Mouse (Mus musculus) hindbrain, embryonic 15.5 days (tissue): Measurements from ENCODE around the gene Eif2b1. TPM values are rescaled to one million over a fixed set of nuclear protein-coding genes. Genes with fewer than 3 reads are reported as not detected.

ENCODE experiments used
- ATAC-seq: fragments of 200-750 bp; cut with Nextera tagmentation; 2 replicates; pipeline ENCODE4 v1.8.0; 2017; ENCODE audit warnings: low read depth, moderate number of reproducible peaks, moderate TSS enrichment; ENCODE audit not compliant: low FRiP score
- H3K27ac ChIP-seq: fragments of 300-500 bp; sonication (generic); replicated peaks from 2 replicates; pipeline ENCODE4 v1.5.1; 2015; ENCODE audit warnings: mild to moderate bottlenecking, inconsistent platforms
- H3K27me3 ChIP-seq: fragments of 300-500 bp; sonication (generic); 2 replicates; pipeline ENCODE4 v1.6.1; 2015; ENCODE audit warnings: control low read depth, inconsistent platforms
- H3K36me3 ChIP-seq: fragments of 300-500 bp; sonication (generic); 2 replicates; pipeline ENCODE4 v1.6.1; 2015; ENCODE audit warnings: control low read depth, inconsistent platforms
- H3K4me1 ChIP-seq: fragments of 300-500 bp; sonication (generic); replicated peaks from 2 replicates; pipeline ENCODE4 v1.6.1; 2015; ENCODE audit warnings: control low read depth, inconsistent platforms
- H3K4me2 ChIP-seq: fragments of 300-500 bp; sonication (generic); 2 replicates; pipeline ENCODE4 v1.6.1; 2015; ENCODE audit warnings: moderate library complexity, mild to moderate bottlenecking, inconsistent platforms
- H3K4me3 ChIP-seq: fragments of 300-500 bp; sonication (generic); 2 replicates; pipeline ENCODE4 v1.5.1; 2015; ENCODE audit warnings: mild to moderate bottlenecking, inconsistent platforms
- H3K9ac ChIP-seq: fragments of 300-500 bp; sonication (generic); 2 replicates; pipeline ENCODE4 v1.6.1; 2015; ENCODE audit warnings: inconsistent platforms
- H3K9me3 ChIP-seq: fragments of 300-500 bp; sonication (generic); 2 replicates; pipeline ENCODE4 v1.6.1; 2016; ENCODE audit warnings: control low read depth, inconsistent platforms
- WGBS: fragments of 180-500 bp; shearing (Covaris S2); methylation state at CpG from one replicate; pipeline ENCODE4 v1.1.7; 2015; 5-methylcytosine and 5-hydroxymethylcytosine counted together
- polyA plus RNA-seq: library from polyadenylated mRNA; unstranded; fragments of >200 nt; fragmentation: Nextera tagmentation; extraction: Ambion mirVana; gene quantifications from 2 replicates; pipeline ENCODE4 v1.2.1, GENCODE M21; 2015

Gene Eif2b1
- polyA plus RNA-seq, 1 experiment from 2014 or later = 60.0 TPM

- Histone ChIP-seq H3K4me2 (peak overlapping the region; percentile 92), H3K36me3 (peaks cover 27% of the 10 kb centered on the region), H3K4me3 (peak overlapping the region; percentile 97), H3K9me3 (no peaks in the 10 kb centered on the region), H3K4me1 (peaks cover 16% of the 10 kb centered on the region), H3K27ac (peak overlapping the region; percentile 78), H3K27me3 (no peaks in the 10 kb centered on the region), H3K9ac (peak overlapping the region; percentile 77)
- no peak for ATAC-seq
- 14% methylated on average over 8 of the region's 8 CpGs for WGBS
These were observed 37.3 kb downstream of the Eif2b1 start for GRCm38 (mm10) chr5:124541602-124541973.

- peaks cover 22% of the 10 kb centered on the region for H3K36me3 ChIP-seq
- H3K4me1 ChIP-seq = peaks cover 16% of the 10 kb centered on the region
- peak overlapping the region; percentile 78 for H3K27ac ChIP-seq
- peak overlapping the region; percentile 92 for H3K4me2 ChIP-seq
- WGBS = under 1% methylated on average over 78 of the region's 89 CpGs
- H3K9ac ChIP-seq = peak overlapping the region; percentile 77
- H3K4me3 ChIP-seq = peak overlapping the region; percentile 97
- H3K27me3 ChIP-seq = no peaks in the 10 kb centered on the region
- peak; percentile 77 for ATAC-seq
- no peaks in the 10 kb centered on the region for H3K9me3 ChIP-seq
These were observed 37.9 kb downstream of the Eif2b1 start for GRCm38 (mm10) chr5:124540905-124541601.

GRCm38 (mm10) chr5:124540383-124540786 lies 38.5 kb downstream of the Eif2b1 start, which contains the start of gene Tmed2:
TSS of gene Tmed2 (plus strand) at chr5:124540695.
- Histone ChIP-seq H3K36me3 (peaks cover 16% of the 10 kb centered on the region), H3K9ac (peak within 1 kb of the TSS; percentile 77), H3K27me3 (no peaks in the 10 kb centered on the region), H3K27ac (peak within 1 kb of the TSS; percentile 78), H3K9me3 (no peaks in the 10 kb centered on the region), H3K4me2 (peak within 1 kb of the TSS; percentile 92), H3K4me3 (peak within 1 kb of the TSS; percentile 97), H3K4me1 (peaks cover 16% of the 10 kb centered on the region)
- ATAC-seq = peak; percentile 95
- WGBS = 0% methylated on average over 32 of the region's 35 CpGs

- peak overlapping the region; percentile 78 for H3K27ac ChIP-seq
- 78% methylated on average over 4 of the region's 4 CpGs for WGBS
- H3K4me1 ChIP-seq = peaks cover 16% of the 10 kb centered on the region
- H3K27me3 ChIP-seq = no peaks in the 10 kb centered on the region
- no peak for ATAC-seq
- H3K4me2 ChIP-seq = peak overlapping the region; percentile 47
- no peaks in the 10 kb centered on the region for H3K9me3 ChIP-seq
- peak overlapping the region; percentile 97 for H3K4me3 ChIP-seq
- 0 out of 2 replicates have a peak overlapping the region, but pooled peaks have one; percentile 33 for H3K9ac ChIP-seq
- peaks cover 12% of the 10 kb centered on the region; the same call in 1 of the 2 replicates for H3K36me3 ChIP-seq
These were observed 39.0 kb downstream of the Eif2b1 start for GRCm38 (mm10) chr5:124539905-124540304.

- no peak for ATAC-seq
- Histone ChIP-seq H3K36me3 (peaks cover 6% of the 10 kb centered on the region; the same call in 1 of the 2 replicates), H3K4me3 (no peak overlapping the region), H3K27me3 (no peaks in the 10 kb centered on the region), H3K27ac (no peak overlapping the region), H3K4me2 (no peak overlapping the region), H3K9ac (no peak overlapping the region), H3K9me3 (no peaks in the 10 kb centered on the region), H3K4me1 (peaks cover 16% of the 10 kb centered on the region)
- 80% methylated on average over 16 of the region's 16 CpGs for WGBS
These were observed 39.8 kb downstream of the Eif2b1 start for GRCm38 (mm10) chr5:124538813-124539792.

- no peak for ATAC-seq
- H3K9ac ChIP-seq = no peak overlapping the region; the same call in 1 of the 2 replicates
- 0 out of 2 replicates have a peak overlapping the region, but pooled peaks have one; percentile 0 for H3K4me3 ChIP-seq
These were observed 42.2 kb downstream of the Eif2b1 start for GRCm38 (mm10) chr5:124536776-124537175.

GRCm38 (mm10) chr5:124535016-124535415 lies 43.9 kb downstream of the Eif2b1 start:
- Histone ChIP-seq H3K4me1 (peaks cover 17% of the 10 kb centered on the region), H3K36me3 (no peaks in the 10 kb centered on the region), H3K27ac (no peak overlapping the region), H3K9ac (no peak overlapping the region), H3K9me3 (no peaks in the 10 kb centered on the region), H3K4me3 (no peak overlapping the region), H3K27me3 (no peaks in the 10 kb centered on the region), H3K4me2 (no peak overlapping the region)
- 75% methylated on average over 5 of the region's 5 CpGs for WGBS
- no peak for ATAC-seq

More at GRCm38 (mm10) chr5:124536776-124537175, 42.2 kb downstream of the Eif2b1 start:
- Histone ChIP-seq H3K4me1 (peaks cover 13% of the 10 kb centered on the region), H3K4me2 (peak overlapping the region; percentile 39), H3K36me3 (no peaks in the 10 kb centered on the region), H3K27ac (no peak overlapping the region), H3K27me3 (no peaks in the 10 kb centered on the region), H3K9me3 (no peaks in the 10 kb centered on the region)
- 12% methylated on average over 15 of the region's 17 CpGs for WGBS

GRCm38 (mm10) chr5:124532451-124532850 lies 46.5 kb downstream of the Eif2b1 start:
- no peak overlapping the region for H3K9ac ChIP-seq
- no peak overlapping the region for H3K4me2 ChIP-seq
- H3K27me3 ChIP-seq = no peaks in the 10 kb centered on the region
- no peak for ATAC-seq
- 34% methylated on average over 7 of the region's 7 CpGs for WGBS
- no peak overlapping the region for H3K4me3 ChIP-seq
- peaks cover 37% of the 10 kb centered on the region for H3K4me1 ChIP-seq
- no peak overlapping the region for H3K27ac ChIP-seq
- no peaks in the 10 kb centered on the region for H3K9me3 ChIP-seq
- no peaks in the 10 kb centered on the region for H3K36me3 ChIP-seq

- peak overlapping the region; percentile 62 for H3K9ac ChIP-seq
- H3K9me3 ChIP-seq = no peaks in the 10 kb centered on the region
- no peak for ATAC-seq
- peaks cover 37% of the 10 kb centered on the region for H3K4me1 ChIP-seq
- H3K4me3 ChIP-seq = peak overlapping the region; percentile 70
- H3K36me3 ChIP-seq = no peaks in the 10 kb centered on the region
- 11% methylated on average over 14 of the region's 14 CpGs for WGBS
- H3K4me2 ChIP-seq = peak overlapping the region; percentile 67
- peak overlapping the region; percentile 80 for H3K27ac ChIP-seq
- no peaks in the 10 kb centered on the region for H3K27me3 ChIP-seq
These were observed 47.4 kb downstream of the Eif2b1 start for GRCm38 (mm10) chr5:124531583-124531930.

- under 1% methylated on average over 77 of the region's 96 CpGs for WGBS
- ATAC-seq = peak; percentile 92
- Histone ChIP-seq H3K4me2 (peak within 1 kb of the TSS; percentile 67), H3K27me3 (no peaks in the 10 kb centered on the region), H3K36me3 (no peaks in the 10 kb centered on the region), H3K4me3 (peak within 1 kb of the TSS; percentile 70), H3K9me3 (no peaks in the 10 kb centered on the region), H3K9ac (peak within 1 kb of the TSS; percentile 62), H3K4me1 (peaks cover 37% of the 10 kb centered on the region), H3K27ac (peak within 1 kb of the TSS; percentile 80)
These were observed 48.0 kb downstream of the Eif2b1 start, which contains the start of gene Rilpl1 for GRCm38 (mm10) chr5:124530655-124531582. TSS of gene Rilpl1 (minus strand) at chr5:124531391.

- Histone ChIP-seq H3K27ac (peak overlapping the region; percentile 40; the same call in 1 of the 2 replicates), H3K4me1 (peaks cover 37% of the 10 kb centered on the region), H3K4me2 (peak overlapping the region; percentile 67), H3K9me3 (no peaks in the 10 kb centered on the region), H3K27me3 (no peaks in the 10 kb centered on the region), H3K9ac (no peak overlapping the region), H3K4me3 (peak overlapping the region; percentile 70), H3K36me3 (no peaks in the 10 kb centered on the region)
- WGBS = 64% methylated on average over 8 of the region's 8 CpGs
- no peak for ATAC-seq
These were observed 49.2 kb downstream of the Eif2b1 start for GRCm38 (mm10) chr5:124529697-124530096.
